Mouse (Mus musculus) heart, adult 2 months (tissue): Measurements from ENCODE around the gene Gm826.

Source experiments
- CTCF ChIP-seq: fragments of 200-600 bp; IDR thresholded peaks from 2 replicates; pipeline ENCODE4 v1.8.1; 2022; ENCODE audit warnings: antibody characterized with exemption, mild to moderate bottlenecking, moderate library complexity
- EP300 ChIP-seq: fragments of 200-500 bp; IDR thresholded peaks from 2 replicates; pipeline ENCODE4 v1.6.1; 2011; ENCODE audit warnings: low read depth, low read length, control low read depth; ENCODE audit not compliant: insufficient read depth
- POLR2A ChIP-seq: fragments of 200-500 bp; IDR thresholded peaks from 2 replicates; pipeline ENCODE4 v1.6.1; 2011; ENCODE audit warnings: mild to moderate bottlenecking, low read depth, low read length, control low read depth; ENCODE audit not compliant: insufficient read depth

DNA sequence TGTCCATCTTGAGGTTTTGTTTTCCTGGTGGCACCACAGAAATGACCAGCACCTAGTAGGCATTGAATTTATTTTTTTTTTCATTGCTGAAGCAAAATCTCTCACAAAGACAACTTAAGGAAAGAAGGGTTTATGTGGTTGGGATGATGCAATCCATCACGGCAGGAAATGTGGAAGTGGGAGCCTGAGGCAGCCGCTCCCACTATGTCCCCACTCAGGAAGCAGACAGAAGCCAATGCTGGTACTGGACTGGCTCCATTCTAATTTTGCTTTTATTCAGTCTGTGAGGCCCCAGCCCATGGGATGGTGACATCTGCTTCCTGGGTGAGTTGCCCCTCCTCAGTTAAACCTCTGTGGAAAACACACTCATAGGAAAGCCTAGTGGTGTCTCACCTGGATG, 30.0 kb downstream of the Gm826 start:
- no peak for TF ChIP-seq POLR2A
- TF ChIP-seq CTCF, result no peak
- no peak for TF ChIP-seq EP300
